Mouse (Mus musculus) MEL (cell line): ENCODE measurements at regions not wholly inside any gene's neighbourhood (a gene's known extent, or its start where the extent isn't known, plus 50 kb on each side); places are given as distances from the start of the nearest gene placed in this dataset.

Source experiments
- DNase-seq: peaks from one replicate; pipeline ENCODE4 v3.0.0; 2011; ENCODE audit warnings: low read depth, low spot score
- H3K27ac ChIP-seq: 2 replicates; pipeline ENCODE4 v1.5.1; 2012; ENCODE audit warnings: low read depth, mild to moderate bottlenecking, control low read depth, low read length, moderate library complexity; ENCODE audit not compliant: control insufficient read depth
- H3K27me3 ChIP-seq, 2 experiments: fragments of 150-350 bp in 1 of 2; sonication (generic) in 1 of 2; 2 replicates each; pipeline ENCODE4 v1.6.1; 2012; ENCODE audit warnings: low read length in 2 of 2, mild to moderate bottlenecking in 2 of 2, improper control_type of control experiment in 1 of 2, moderate library complexity in 1 of 2; ENCODE audit not compliant: insufficient read depth in 2 of 2, control insufficient read depth in 1 of 2
- H3K36me3 ChIP-seq, 2 experiments: 2 replicates each; pipeline ENCODE4 v1.6.1; 2012 to 2014; ENCODE audit warnings: low read length in 2 of 2, improper control_type of control experiment in 1 of 2, inconsistent platforms in 1 of 2, mild to moderate bottlenecking in 1 of 2; ENCODE audit not compliant: insufficient read depth in 2 of 2, control insufficient read depth in 1 of 2
- H3K4me1 ChIP-seq, 2 experiments: fragments of 150-350 bp in 1 of 2; sonication (generic) in 1 of 2; 2 replicates each; pipeline ENCODE4 v1.6.1; 2012; ENCODE audit warnings: low read length in 2 of 2, improper control_type of control experiment in 1 of 2, mild to moderate bottlenecking in 1 of 2; ENCODE audit not compliant: insufficient read depth in 2 of 2, control insufficient read depth in 1 of 2
- H3K4me3 ChIP-seq, 2 experiments: fragments of 150-350 bp in 1 of 2; sonication (generic) in 1 of 2; 2 replicates each; pipeline ENCODE4 v1.5.1; 2012; ENCODE audit warnings: low read depth in 2 of 2, low read length in 2 of 2, mild to moderate bottlenecking in 2 of 2, moderate library complexity in 2 of 2, control low read depth in 1 of 2, improper control_type of control experiment in 1 of 2; ENCODE audit not compliant: control insufficient read depth in 1 of 2, insufficient read depth in 1 of 2
- H3K79me2 ChIP-seq: 2 replicates; pipeline ENCODE4 v1.6.1; 2012; ENCODE audit warnings: mild to moderate bottlenecking, low read length, moderate library complexity; ENCODE audit not compliant: control insufficient read depth, poor library complexity, insufficient read depth
- H3K9ac ChIP-seq: 2 replicates; pipeline ENCODE4 v1.6.1; 2012; ENCODE audit warnings: low read depth, mild to moderate bottlenecking, control low read depth, low read length, moderate library complexity; ENCODE audit not compliant: control insufficient read depth, poor library complexity, severe bottlenecking
- H3K9me3 ChIP-seq: fragments of 150-350 bp; sonication (generic); replicated peaks from 2 replicates; pipeline ENCODE4 v1.6.1; 2012; ENCODE audit warnings: mild to moderate bottlenecking, low read length, improper control_type of control experiment, moderate library complexity; ENCODE audit not compliant: insufficient read depth
- BHLHE40 ChIP-seq: IDR thresholded peaks from 2 replicates; pipeline ENCODE4 v1.6.1; 2012; ENCODE audit warnings: low read depth, mild to moderate bottlenecking, inconsistent platforms, low read length, improper control_type of control experiment, borderline replicate concordance
- CHD2 ChIP-seq: IDR thresholded peaks from 2 replicates; pipeline ENCODE4 v1.6.1; 2011; ENCODE audit warnings: low read length, improper control_type of control experiment
- ELF1 ChIP-seq: IDR thresholded peaks from 2 replicates; pipeline ENCODE4 v1.6.1; 2014; ENCODE audit warnings: low read depth, mild to moderate bottlenecking, inconsistent platforms, low read length, improper control_type of control experiment, moderate library complexity
- MAFK ChIP-seq: IDR thresholded peaks from 2 replicates; pipeline ENCODE4 v1.6.1; 2011; ENCODE audit warnings: low read depth, mild to moderate bottlenecking, low read length, improper control_type of control experiment, borderline replicate concordance
- MAX ChIP-seq: IDR thresholded peaks from 2 replicates; pipeline ENCODE4 v1.6.1; 2011; ENCODE audit warnings: low read length, improper control_type of control experiment
- MAZ ChIP-seq: IDR thresholded peaks from 2 replicates; pipeline ENCODE4 v1.6.1; 2012; ENCODE audit warnings: low read depth, mild to moderate bottlenecking, inconsistent platforms, low read length, improper control_type of control experiment
- NELFE ChIP-seq: IDR thresholded peaks from 2 replicates; pipeline ENCODE4 v1.6.1; 2011; ENCODE audit warnings: low read depth, low read length, improper control_type of control experiment
- POLR2A ChIP-seq, 2 experiments: IDR thresholded peaks; 2 replicates each; pipeline ENCODE4 v1.6.1; 2011 to 2012; ENCODE audit warnings: low read length in 2 of 2, mild to moderate bottlenecking in 2 of 2, control low read depth in 1 of 2, improper control_type of control experiment in 1 of 2, low read depth in 1 of 2, moderate library complexity in 1 of 2; ENCODE audit not compliant: control insufficient read depth in 1 of 2, insufficient read depth in 1 of 2, poor library complexity in 1 of 2
- POLR2AphosphoS5 ChIP-seq: IDR thresholded peaks from 2 replicates; pipeline ENCODE4 v1.6.1; 2012; ENCODE audit warnings: low read depth, borderline replicate concordance, mild to moderate bottlenecking, inconsistent platforms, low read length, moderate library complexity, mixed read lengths
- RAD21 ChIP-seq: IDR thresholded peaks from 2 replicates; pipeline ENCODE4 v1.6.1; 2011; ENCODE audit warnings: mild to moderate bottlenecking, low read depth, low read length, improper control_type of control experiment
- SMC3 ChIP-seq: IDR thresholded peaks from 2 replicates; pipeline ENCODE4 v1.6.1; 2011; ENCODE audit warnings: low read depth, low read length, improper control_type of control experiment
- TAL1 ChIP-seq: IDR thresholded peaks from 2 replicates; pipeline ENCODE4 v1.6.1; 2012; ENCODE audit warnings: mild to moderate bottlenecking, inconsistent platforms, low read length, moderate library complexity, mixed read lengths
- TBP ChIP-seq: IDR thresholded peaks from 2 replicates; pipeline ENCODE4 v1.8.0; 2011; ENCODE audit warnings: low read depth, low read length, improper control_type of control experiment
- UBTF ChIP-seq: IDR thresholded peaks from 2 replicates; pipeline ENCODE4 v1.6.1; 2012; ENCODE audit warnings: low read depth, mild to moderate bottlenecking, inconsistent platforms, low read length, improper control_type of control experiment, moderate library complexity, borderline replicate concordance; ENCODE audit not compliant: insufficient read depth
- ZMIZ1 ChIP-seq: IDR thresholded peaks from 2 replicates; pipeline ENCODE4 v1.6.1; 2012; ENCODE audit warnings: low read depth, mild to moderate bottlenecking, inconsistent platforms, low read length, improper control_type of control experiment, moderate library complexity
- ZNF384 ChIP-seq: IDR thresholded peaks from 2 replicates; pipeline ENCODE4 v1.6.1; 2012; ENCODE audit warnings: low read depth, mild to moderate bottlenecking, inconsistent platforms, low read length, improper control_type of control experiment

GRCm38 (mm10) chr11:31613688-31614393, 57.8 kb downstream of the Bod1 start:
- DNase-seq = no peak
- H3K9ac ChIP-seq = no peak overlapping the region
- H3K27me3 ChIP-seq = no peaks in the 10 kb centered on the region
- H3K79me2 ChIP-seq = no peaks in the 10 kb centered on the region
- H3K4me3 ChIP-seq = no peak overlapping the region
- TF ChIP-seq MAZ = no peak
- no peak for TF ChIP-seq ELF1
- no peak for TF ChIP-seq ZMIZ1
- no peaks in the 10 kb centered on the region for H3K36me3 ChIP-seq
- no peaks in the 10 kb centered on the region for H3K9me3 ChIP-seq
- peaks cover 0 to 9% of the 10 kb centered on the region in 2 experiments; a peak in 2 of 4 replicates for H3K4me1 ChIP-seq
- H3K27ac ChIP-seq = no peak overlapping the region

- H3K27me3 ChIP-seq = peaks cover 0 to 3% of the 10 kb centered on the region in 2 experiments; a peak in 1 of 4 replicates
- no peaks in the 10 kb centered on the region for H3K79me2 ChIP-seq
- H3K4me1 ChIP-seq = no peaks in the 10 kb centered on the region
- no peak for DNase-seq
- H3K36me3 ChIP-seq = no peaks in the 10 kb centered on the region
- no peak for TF ChIP-seq POLR2A (IDR thresholded peaks at IDR 0.05; ENCODE audit: control insufficient read depth in 1 of 2, insufficient read depth in 1 of 2, low read depth in 1 of 2, low read length in 2 of 2, poor library complexity in 1 of 2)
- TF ChIP-seq TBP = no peak
- H3K9ac ChIP-seq = no peak overlapping the region
- no peak overlapping the region for H3K27ac ChIP-seq
- H3K9me3 ChIP-seq = no peaks in the 10 kb centered on the region
- H3K4me3 ChIP-seq = no peak overlapping the region
Observed at GRCm38 (mm10) chr11:31608458-31608857, 63.2 kb downstream of the Bod1 start.

- DNase-seq = no peak
- Histone ChIP-seq H3K27me3 (peaks cover 0 to 1% of the 10 kb centered on the region in 2 experiments; a peak in 1 of 4 replicates), H3K9me3 (no peaks in the 10 kb centered on the region), H3K27ac (no peak overlapping the region), H3K4me3 (no peak overlapping the region), H3K9ac (no peak overlapping the region), H3K4me1 (no peaks in the 10 kb centered on the region), H3K36me3 (no peaks in the 10 kb centered on the region), H3K79me2 (no peaks in the 10 kb centered on the region)
- TF ChIP-seq ZMIZ1 (no peak), MAX (no peak), POLR2AphosphoS5 (no peak), TAL1 (no peak), UBTF (no peak), SMC3 (no peak), MAFK (no peak), POLR2A (IDR thresholded peaks at IDR 0.05; ENCODE audit: control insufficient read depth in 1 of 2, insufficient read depth in 1 of 2, low read depth in 1 of 2, low read length in 2 of 2, poor library complexity in 1 of 2) (no peak), ZNF384 (no peak), NELFE (no peak), MAZ (no peak), RAD21 (no peak), BHLHE40 (no peak), CHD2 (no peak)
Observed at GRCm38 (mm10) chr11:31601499-31601898, 70.2 kb downstream of the Bod1 start.
